Mouse (Mus musculus) kidney, embryonic 15.5 days (tissue): ENCODE data around the gene Zfp36l2. TPM values are rescaled to one million over a fixed set of nuclear protein-coding genes. Genes with fewer than 3 reads are reported as not detected.

Source experiments
- ATAC-seq: fragments of 200-750 bp; cut with Nextera tagmentation; replicated peaks from 2 replicates; pipeline ENCODE4 v1.8.0; 2017; ENCODE audit warnings: moderate TSS enrichment; ENCODE audit not compliant: low FRiP score
- H3K27ac ChIP-seq: fragments of 300-500 bp; sonication (generic); 2 replicates; pipeline ENCODE4 v1.5.1; 2015; ENCODE audit warnings: mild to moderate bottlenecking, inconsistent platforms
- H3K27me3 ChIP-seq: fragments of 300-500 bp; sonication (generic); 2 replicates; pipeline ENCODE4 v1.6.1; 2015; ENCODE audit warnings: inconsistent platforms
- H3K36me3 ChIP-seq: fragments of 300-500 bp; sonication (generic); 2 replicates; pipeline ENCODE4 v1.6.1; 2015; ENCODE audit warnings: inconsistent platforms
- H3K4me1 ChIP-seq: fragments of 300-500 bp; sonication (generic); 2 replicates; pipeline ENCODE4 v1.6.1; 2015; ENCODE audit warnings: inconsistent platforms
- H3K4me2 ChIP-seq: fragments of 300-500 bp; sonication (generic); 2 replicates; pipeline ENCODE4 v1.6.1; 2015; ENCODE audit warnings: moderate library complexity, mild to moderate bottlenecking, inconsistent platforms
- H3K4me3 ChIP-seq: fragments of 300-500 bp; sonication (generic); replicated peaks from 2 replicates; pipeline ENCODE4 v1.5.1; 2015; ENCODE audit warnings: mild to moderate bottlenecking, inconsistent platforms
- H3K9ac ChIP-seq: fragments of 300-500 bp; sonication (generic); 2 replicates; pipeline ENCODE4 v1.6.1; 2015; ENCODE audit warnings: mild to moderate bottlenecking, inconsistent platforms
- H3K9me3 ChIP-seq: fragments of 300-500 bp; sonication (generic); replicated peaks from 2 replicates; pipeline ENCODE4 v1.6.1; 2016; ENCODE audit warnings: inconsistent platforms
- WGBS: fragments of 180-500 bp; shearing (Covaris S2); methylation state at CpG from one replicate; pipeline ENCODE4 v1.1.7; 2015; ENCODE audit warnings: mixed read lengths; 5-methylcytosine and 5-hydroxymethylcytosine counted together
- polyA plus RNA-seq: library from polyadenylated mRNA; unstranded; fragments of >200 nt; fragmentation: Nextera tagmentation; extraction: Ambion mirVana; gene quantifications from 2 replicates; pipeline ENCODE4 v1.2.1, GENCODE M21; 2015

Zfp36l2 gene
- polyA plus RNA-seq, 1 experiment from 2014 or later, result 13.7 TPM

DNA sequence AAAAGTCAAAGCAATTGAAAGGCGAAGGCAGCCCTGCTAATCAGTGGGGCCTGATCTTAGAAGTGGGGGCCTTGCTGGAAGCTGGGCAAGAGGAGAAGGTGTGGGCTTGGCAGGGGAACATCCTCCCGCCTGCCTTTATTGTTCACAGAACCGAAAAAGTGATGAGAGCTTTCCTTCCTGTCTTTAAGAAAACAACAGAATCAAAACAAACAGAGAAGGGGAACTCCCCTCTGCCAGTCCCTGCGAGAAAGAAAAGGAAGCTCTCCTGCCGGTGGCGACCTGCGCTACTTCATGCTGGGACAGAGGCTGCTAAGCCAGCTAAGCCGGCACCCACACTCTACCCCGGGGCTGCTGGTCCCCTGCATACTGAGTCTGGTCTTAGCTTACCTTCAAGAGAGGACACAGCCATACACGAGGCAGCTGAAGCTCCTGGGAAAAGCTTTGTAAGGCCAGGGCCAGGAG lies 41.9 kb downstream of the Zfp36l2 start:
- H3K27me3 ChIP-seq, result no peaks in the 10 kb centered on the region
- 14% methylated on average over 10 of the region's 10 CpGs for WGBS
- peaks cover 81% of the 10 kb centered on the region for H3K4me1 ChIP-seq
- ATAC-seq, result no peak
- no peaks in the 10 kb centered on the region for H3K9me3 ChIP-seq
- no peak overlapping the region for H3K4me3 ChIP-seq
- H3K27ac ChIP-seq, result peak overlapping the region; percentile 78
- no peak overlapping the region for H3K9ac ChIP-seq
- H3K4me2 ChIP-seq, result no peak overlapping the region
- no peaks in the 10 kb centered on the region for H3K36me3 ChIP-seq

DNA sequence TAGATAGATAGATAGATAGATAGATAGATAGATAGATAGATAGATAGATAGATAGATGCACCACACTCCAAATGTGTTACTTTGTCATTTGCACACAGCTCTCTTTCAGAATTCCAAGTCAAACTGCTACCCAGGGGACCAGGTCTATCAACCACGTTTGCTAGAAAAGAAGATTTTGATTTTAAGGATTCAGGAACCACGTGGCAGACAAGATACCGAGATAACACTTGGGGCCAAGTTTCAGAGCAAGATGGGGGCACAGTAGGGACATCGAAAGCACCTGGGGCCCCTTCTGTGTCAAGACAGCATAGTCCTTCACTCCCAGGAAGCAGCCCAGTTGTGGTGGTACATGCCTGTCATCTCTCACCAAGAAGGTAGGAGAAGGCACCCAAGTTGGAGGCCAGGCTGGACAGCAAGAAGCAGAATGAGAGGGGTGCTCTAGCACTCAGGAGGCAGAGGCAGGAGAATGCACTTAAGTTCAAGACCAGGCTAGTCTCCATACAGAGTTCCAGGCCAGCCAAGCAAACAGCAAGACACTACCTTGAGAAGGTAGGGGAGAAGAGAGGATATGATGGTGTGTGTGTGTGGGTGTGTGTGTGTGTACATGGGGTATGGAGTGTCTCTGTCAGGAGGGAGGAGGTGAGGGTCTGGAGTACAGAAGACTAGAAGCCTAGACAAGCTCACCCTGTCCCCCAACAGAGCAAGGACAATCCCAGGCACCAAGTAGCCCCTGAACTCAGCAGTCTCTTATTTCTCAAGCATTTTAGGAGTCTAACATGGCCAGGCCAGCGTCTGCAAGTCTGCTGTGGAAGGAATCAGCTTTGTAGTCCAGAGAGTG lies 42.8 kb downstream of the Zfp36l2 start:
- no peak overlapping the region for H3K9ac ChIP-seq
- WGBS, result 83% methylated on average over 5 of the region's 5 CpGs
- H3K27ac ChIP-seq, result peak overlapping the region; percentile 78
- no peaks in the 10 kb centered on the region for H3K27me3 ChIP-seq
- H3K4me3 ChIP-seq, result no peak overlapping the region
- H3K36me3 ChIP-seq, result no peaks in the 10 kb centered on the region
- no peaks in the 10 kb centered on the region for H3K9me3 ChIP-seq
- no peak overlapping the region for H3K4me2 ChIP-seq
- H3K4me1 ChIP-seq, result peaks cover 90% of the 10 kb centered on the region
- ATAC-seq, result no peak

GRCm38 (mm10) chr17:84144130-84144529 lies 43.6 kb downstream of the Zfp36l2 start:
- Histone ChIP-seq H3K36me3 (no peaks in the 10 kb centered on the region), H3K27me3 (no peaks in the 10 kb centered on the region), H3K9me3 (no peaks in the 10 kb centered on the region), H3K27ac (no peak overlapping the region), H3K9ac (no peak overlapping the region), H3K4me2 (no peak overlapping the region), H3K4me3 (no peak overlapping the region), H3K4me1 (peaks cover 82% of the 10 kb centered on the region)
- 95% methylated on average over 3 of the region's 3 CpGs for WGBS
- no peak for ATAC-seq

DNA sequence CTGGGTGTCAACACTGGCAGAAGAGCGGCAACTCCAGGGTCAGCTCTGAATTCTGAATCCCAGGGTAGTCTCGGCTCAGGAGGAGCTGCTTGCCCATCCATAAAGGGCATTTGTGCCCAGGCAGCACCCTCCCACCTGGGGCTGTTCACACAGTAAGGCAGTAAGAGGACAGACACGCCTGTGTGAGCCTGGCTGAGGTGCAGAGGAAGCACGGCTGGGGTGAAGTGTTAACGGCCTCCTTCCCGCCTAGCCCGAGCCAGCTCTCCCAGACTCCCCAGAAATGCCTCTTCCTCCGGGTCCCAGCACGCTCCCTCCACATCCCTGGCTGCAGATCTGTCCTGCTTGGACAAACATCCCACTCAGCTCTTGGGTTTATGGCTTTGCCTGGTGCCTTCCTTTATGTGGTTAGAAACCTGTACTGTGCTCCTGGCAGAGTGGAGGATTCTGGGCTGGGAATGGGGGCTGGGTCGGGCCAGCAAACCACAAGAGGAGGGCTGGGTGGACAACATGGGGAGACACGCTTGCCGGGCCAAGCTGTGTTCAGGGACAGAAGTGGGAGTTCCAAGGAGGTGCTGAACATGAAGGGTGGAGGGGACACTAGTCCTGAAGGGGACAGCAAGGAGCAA lies 44.4 kb downstream of the Zfp36l2 start:
- Histone ChIP-seq H3K27ac (peak overlapping the region; percentile 59), H3K27me3 (no peaks in the 10 kb centered on the region), H3K4me1 (peaks cover 74% of the 10 kb centered on the region), H3K9me3 (no peaks in the 10 kb centered on the region), H3K9ac (no peak overlapping the region), H3K36me3 (no peaks in the 10 kb centered on the region), H3K4me3 (no peak overlapping the region), H3K4me2 (no peak overlapping the region)
- WGBS, result 29% methylated on average over 12 of the region's 12 CpGs
- ATAC-seq, result peak; percentile 59; the same call in 1 of the 2 replicates

- no peaks in the 10 kb centered on the region for H3K9me3 ChIP-seq
- 67% methylated on average over 6 of the region's 6 CpGs for WGBS
- H3K4me2 ChIP-seq, result 0 out of 2 replicates have a peak overlapping the region, but pooled peaks have one; percentile 8
- peaks cover 74% of the 10 kb centered on the region for H3K4me1 ChIP-seq
- ATAC-seq, result 0 out of 2 replicates have a peak, but pooled peaks have one; percentile 22
- H3K27ac ChIP-seq, result peak overlapping the region; percentile 82
- H3K36me3 ChIP-seq, result no peaks in the 10 kb centered on the region
- H3K4me3 ChIP-seq, result no peak overlapping the region
- no peaks in the 10 kb centered on the region for H3K27me3 ChIP-seq
- H3K9ac ChIP-seq, result no peak overlapping the region
Observed at GRCm38 (mm10) chr17:84141691-84142090, 46.1 kb downstream of the Zfp36l2 start.

GRCm38 (mm10) chr17:84140822-84141507 lies 46.8 kb downstream of the Zfp36l2 start:
- Histone ChIP-seq H3K27ac (peak overlapping the region; percentile 82), H3K9ac (no peak overlapping the region), H3K27me3 (no peaks in the 10 kb centered on the region), H3K9me3 (no peaks in the 10 kb centered on the region), H3K4me3 (no peak overlapping the region), H3K36me3 (no peaks in the 10 kb centered on the region), H3K4me1 (peaks cover 74% of the 10 kb centered on the region), H3K4me2 (0 out of 2 replicates have a peak overlapping the region, but pooled peaks have one; percentile 8)
- 57% methylated on average over 10 of the region's 10 CpGs for WGBS
- ATAC-seq, result no peak

DNA sequence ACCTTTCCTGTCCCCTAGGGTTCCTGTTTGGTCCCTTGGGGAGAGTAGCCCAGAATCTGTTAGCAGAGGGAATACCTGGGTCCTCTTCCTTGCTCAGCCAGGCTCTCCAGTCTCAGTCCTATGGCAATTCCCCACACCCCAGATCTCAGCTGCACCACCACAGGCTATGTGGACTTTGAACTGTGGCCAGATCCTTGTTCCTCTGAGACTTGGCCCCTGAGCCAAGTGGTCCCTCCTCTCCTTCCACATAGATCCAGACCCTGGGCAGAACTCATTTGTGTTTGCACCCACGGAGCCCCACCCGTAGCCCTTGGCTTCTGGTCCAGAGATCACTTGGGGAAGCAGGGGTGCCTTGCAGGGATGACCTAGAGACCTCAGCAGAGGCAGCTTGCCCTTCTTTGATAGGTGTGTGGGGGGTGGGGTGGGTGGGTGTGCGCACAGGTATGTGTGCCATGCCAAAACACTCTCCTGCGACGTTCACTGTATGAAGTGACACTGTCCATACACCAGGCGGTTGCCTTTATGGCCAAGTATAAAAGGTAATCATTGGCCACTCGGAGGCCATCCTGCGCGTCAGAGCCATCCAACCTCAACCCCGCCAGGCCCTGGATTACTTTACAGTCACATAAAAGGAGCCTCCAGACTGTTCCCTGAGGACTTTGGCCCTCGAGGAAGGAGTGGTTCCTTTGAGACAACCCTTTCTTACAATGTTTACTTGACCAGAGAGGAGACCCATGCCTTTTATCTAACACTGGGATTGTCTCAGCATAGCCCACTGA lies 50.2 kb downstream of the Zfp36l2 start:
- H3K4me2 ChIP-seq, result peak overlapping the region; percentile 33; the same call in 1 of the 2 replicates
- H3K9ac ChIP-seq, result no peak overlapping the region
- peak overlapping the region; percentile 76 for H3K27ac ChIP-seq

DNA sequence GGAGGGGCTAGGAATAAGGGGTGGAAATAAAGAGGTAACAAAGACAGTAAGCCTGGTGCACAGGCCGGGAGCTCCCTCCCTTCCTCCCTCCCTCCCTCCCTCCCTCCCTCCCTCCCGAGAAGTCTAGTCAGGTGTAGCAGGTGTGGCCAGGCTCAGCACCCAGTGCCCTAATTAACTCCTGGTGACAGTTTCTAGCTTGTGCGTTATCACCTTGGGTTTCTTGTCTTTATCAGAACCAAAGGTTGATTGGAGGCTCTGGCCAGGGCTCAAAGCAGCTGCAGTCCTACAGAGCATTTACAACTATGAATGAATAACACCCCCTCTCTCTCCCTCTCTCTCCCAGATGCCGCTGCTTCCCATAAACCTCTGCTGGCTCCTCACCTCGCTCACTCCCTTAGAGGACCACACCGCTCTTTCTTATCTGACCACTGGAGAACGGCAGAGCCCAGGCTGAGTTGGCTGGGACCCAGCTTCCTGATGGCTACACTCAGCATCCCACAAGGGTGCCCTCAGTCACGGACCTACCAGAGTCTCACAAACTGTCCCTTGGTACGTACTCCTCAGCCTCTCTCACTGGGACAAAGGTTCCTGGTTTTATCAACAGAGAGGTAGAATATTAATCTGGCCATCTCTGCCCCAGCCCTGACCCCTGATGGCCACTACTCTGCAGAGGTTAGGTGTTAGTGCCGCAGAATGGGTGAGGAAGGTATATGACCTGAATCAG lies 50.9 kb downstream of the Zfp36l2 start:
- Histone ChIP-seq H3K4me3 (no peak overlapping the region), H3K9me3 (no peaks in the 10 kb centered on the region), H3K36me3 (no peaks in the 10 kb centered on the region), H3K4me1 (peaks cover 62% of the 10 kb centered on the region), H3K4me2 (peak overlapping the region; percentile 33; the same call in 1 of the 2 replicates), H3K27me3 (no peaks in the 10 kb centered on the region), H3K9ac (no peak overlapping the region), H3K27ac (peak overlapping the region; percentile 76)
- WGBS, result 36% methylated on average over 10 of the region's 10 CpGs
- no peak; the same call in 1 of the 2 replicates for ATAC-seq

More for the DNA sequence above, 50.2 kb downstream of the Zfp36l2 start:
- peak; percentile 61 for ATAC-seq
- WGBS, result 47% methylated on average over 11 of the region's 11 CpGs
- no peaks in the 10 kb centered on the region for H3K27me3 ChIP-seq
- H3K4me3 ChIP-seq, result no peak overlapping the region
- no peaks in the 10 kb centered on the region for H3K36me3 ChIP-seq
- H3K9me3 ChIP-seq, result no peaks in the 10 kb centered on the region
- peaks cover 70% of the 10 kb centered on the region for H3K4me1 ChIP-seq

- Histone ChIP-seq H3K27ac (0 out of 2 replicates have a peak overlapping the region, but pooled peaks have one; percentile 22), H3K4me1 (peaks cover 56% of the 10 kb centered on the region), H3K27me3 (no peaks in the 10 kb centered on the region), H3K9me3 (no peaks in the 10 kb centered on the region), H3K36me3 (no peaks in the 10 kb centered on the region), H3K4me3 (no peak overlapping the region), H3K9ac (0 out of 2 replicates have a peak overlapping the region, but pooled peaks have one; percentile 10), H3K4me2 (no peak overlapping the region)
- no peak for ATAC-seq
- 86% methylated on average over 4 of the region's 4 CpGs for WGBS
Observed at GRCm38 (mm10) chr17:84136217-84136616, 51.5 kb downstream of the Zfp36l2 start.

DNA sequence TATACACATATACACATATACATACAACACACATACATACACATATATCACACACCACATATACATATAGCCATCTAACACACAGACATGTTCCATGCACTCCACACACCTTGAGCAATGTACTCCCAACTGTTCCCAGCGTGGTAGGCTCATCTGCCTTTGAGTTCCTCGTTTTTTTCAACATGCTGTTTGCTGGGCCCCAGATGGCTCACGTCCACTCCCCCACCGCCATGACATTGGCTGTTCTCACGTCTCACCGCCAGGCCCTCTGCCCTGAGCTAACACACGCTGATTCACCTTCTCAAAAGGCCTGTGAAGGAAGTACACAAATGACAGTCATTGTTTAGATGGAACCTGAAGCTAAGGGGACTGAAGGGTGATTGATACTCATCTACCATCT lies 52.5 kb downstream of the Zfp36l2 start:
- Histone ChIP-seq H3K4me2 (no peak overlapping the region), H3K27ac (no peak overlapping the region), H3K36me3 (no peaks in the 10 kb centered on the region), H3K4me3 (no peak overlapping the region), H3K4me1 (peaks cover 46% of the 10 kb centered on the region), H3K27me3 (no peaks in the 10 kb centered on the region), H3K9ac (no peak overlapping the region), H3K9me3 (no peaks in the 10 kb centered on the region)
- no peak for ATAC-seq
- 53% methylated on average over 7 of the region's 7 CpGs for WGBS
